Mouse (Mus musculus) gastrocnemius, adult 2 months (tissue): ENCODE measurements around the gene Zfp644. TPM values are rescaled to one million over a fixed set of nuclear protein-coding genes. Genes with fewer than 3 reads are reported as not detected.

Experiments
- DNase-seq: peaks from one replicate; pipeline ENCODE4 v3.0.0; 2022
- H3K27ac ChIP-seq: fragments of 200-600 bp; 2 replicates; pipeline ENCODE4 v1.8.1; 2022; ENCODE audit warnings: mild to moderate bottlenecking
- H3K4me3 ChIP-seq: fragments of 200-600 bp; 2 replicates; pipeline ENCODE4 v1.8.1; 2022; ENCODE audit warnings: mild to moderate bottlenecking, moderate library complexity
- CTCF ChIP-seq: fragments of 200-600 bp; IDR thresholded peaks from 2 replicates; pipeline ENCODE4 v1.8.1; 2022; ENCODE audit warnings: antibody characterized with exemption, mild to moderate bottlenecking, moderate library complexity
- intact Hi-C: fragments of 180-260 bp; cut with DNase I; formaldehyde crosslinking; loops from one replicate; pipeline ENCODE4 v1.15.1; 2025
- long read RNA-seq, 2 experiments: library from polyadenylated mRNA; stranded (forward); transcript quantifications; one replicate each; pipeline ENCODE4 v2.0.0; 2021
- total RNA-seq, 2 experiments: library from RNA; stranded (reverse); gene quantifications; 2 replicates each; pipeline ENCODE4 v1.2.3; 2021

Zfp644 gene
- total RNA-seq, result 10 to 100 TPM; 51.2 to 55.7 TPM
- long read RNA-seq, experiment 1, full-length matches to known transcripts, result 10 of 26 reads
- long read RNA-seq, experiment 1, partial matches to known transcripts, result 1 of 26 reads
- long read RNA-seq, experiment 1, other reads (novel, unspliced or antisense), result 15 of 26 reads
- long read RNA-seq, experiment 2, full-length matches to known transcripts, result 5 of 21 reads
- long read RNA-seq, experiment 2, partial matches to known transcripts, result 2 of 21 reads
- long read RNA-seq, experiment 2, other reads (novel, unspliced or antisense), result 14 of 21 reads

- Histone ChIP-seq H3K27ac (peak within 1 kb of the TSS; percentile 98), H3K4me3 (peak within 1 kb of the TSS; percentile 85)
- no peak for TF ChIP-seq CTCF
- peak; percentile 94 for DNase-seq
- intact Hi-C loops, result no loop called here
These were observed at the start of gene Zfp644 for GRCm38 (mm10) chr5:106696396-106697337. Gene Zfp644, minus strand, starts transcription at chr5:106697287.

- intact Hi-C loops, result no loop called here
- TF ChIP-seq CTCF, result no peak
- no peak for DNase-seq
- no peak overlapping the region for H3K4me3 ChIP-seq
- H3K27ac ChIP-seq, result no peak overlapping the region
These were observed 42.6 kb upstream of the Zfp644 start for GRCm38 (mm10) chr5:106739716-106740115.

GRCm38 (mm10) chr5:106723487-106723886 is 26.4 kb upstream of the Zfp644 start:
- no peak overlapping the region for H3K4me3 ChIP-seq
- no peak for DNase-seq
- no peak for TF ChIP-seq CTCF
- intact Hi-C loops, result no loop called here
- H3K27ac ChIP-seq, result no peak overlapping the region

- TF ChIP-seq CTCF, result no peak
- intact Hi-C loops, result no loop called here
- H3K4me3 ChIP-seq, result no peak overlapping the region
These were observed 25.7 kb upstream of the Zfp644 start for GRCm38 (mm10) chr5:106722771-106723170.

GRCm38 (mm10) chr5:106711870-106712277 is 14.8 kb upstream of the Zfp644 start:
- TF ChIP-seq CTCF, result no peak
- no peak overlapping the region for H3K27ac ChIP-seq

More at GRCm38 (mm10) chr5:106722771-106723170, 25.7 kb upstream of the Zfp644 start:
- DNase-seq, result no peak
- H3K27ac ChIP-seq, result no peak overlapping the region

GRCm38 (mm10) chr5:106711220-106711726 is 14.2 kb upstream of the Zfp644 start:
- H3K27ac ChIP-seq, result no peak overlapping the region
- intact Hi-C loops, result no loop called here
- H3K4me3 ChIP-seq, result no peak overlapping the region
- DNase-seq, result no peak
- no peak for TF ChIP-seq CTCF

More at GRCm38 (mm10) chr5:106711870-106712277, 14.8 kb upstream of the Zfp644 start:
- DNase-seq, result no peak
- no peak overlapping the region for H3K4me3 ChIP-seq
- intact Hi-C loops, result no loop called here

GRCm38 (mm10) chr5:106710611-106711010 is 13.5 kb upstream of the Zfp644 start:
- intact Hi-C loops, result no loop called here
- DNase-seq, result no peak
- Histone ChIP-seq H3K4me3 (no peak overlapping the region), H3K27ac (no peak overlapping the region)
- no peak for TF ChIP-seq CTCF

GRCm38 (mm10) chr5:106710085-106710409 is 13.0 kb upstream of the Zfp644 start:
- Histone ChIP-seq H3K27ac (no peak overlapping the region), H3K4me3 (no peak overlapping the region)
- no peak for DNase-seq
- intact Hi-C loops, result no loop called here
- TF ChIP-seq CTCF, result no peak

- intact Hi-C loops, result no loop called here
- H3K27ac ChIP-seq, result no peak overlapping the region
- no peak for DNase-seq
- TF ChIP-seq CTCF, result no peak
- H3K4me3 ChIP-seq, result no peak overlapping the region
These were observed 12.4 kb upstream of the Zfp644 start for GRCm38 (mm10) chr5:106709388-106710084.

- intact Hi-C loops, result no loop called here
- no peak for TF ChIP-seq CTCF
- no peak overlapping the region for H3K4me3 ChIP-seq
- no peak for DNase-seq
- H3K27ac ChIP-seq, result no peak overlapping the region
These were observed 9.3 kb upstream of the Zfp644 start for GRCm38 (mm10) chr5:106706363-106706762.

- Histone ChIP-seq H3K4me3 (no peak overlapping the region), H3K27ac (no peak overlapping the region)
- intact Hi-C loops, result no loop called here
- DNase-seq, result no peak
- TF ChIP-seq CTCF, result no peak
These were observed 8.1 kb upstream of the Zfp644 start for GRCm38 (mm10) chr5:106705162-106705561.

- intact Hi-C loops, result no loop called here
- peak overlapping the region; percentile 98 for H3K27ac ChIP-seq
- H3K4me3 ChIP-seq, result peak overlapping the region; percentile 85
These were observed 1.2 kb downstream of the Zfp644 start for GRCm38 (mm10) chr5:106695681-106696395.

More at GRCm38 (mm10) chr5:106695681-106696395, 1.2 kb downstream of the Zfp644 start:
- no peak for TF ChIP-seq CTCF
- DNase-seq, result peak; percentile 86
